Comparison of ENCODE assay signal across 10 mouse cellular contexts in the genomic region with DNA sequence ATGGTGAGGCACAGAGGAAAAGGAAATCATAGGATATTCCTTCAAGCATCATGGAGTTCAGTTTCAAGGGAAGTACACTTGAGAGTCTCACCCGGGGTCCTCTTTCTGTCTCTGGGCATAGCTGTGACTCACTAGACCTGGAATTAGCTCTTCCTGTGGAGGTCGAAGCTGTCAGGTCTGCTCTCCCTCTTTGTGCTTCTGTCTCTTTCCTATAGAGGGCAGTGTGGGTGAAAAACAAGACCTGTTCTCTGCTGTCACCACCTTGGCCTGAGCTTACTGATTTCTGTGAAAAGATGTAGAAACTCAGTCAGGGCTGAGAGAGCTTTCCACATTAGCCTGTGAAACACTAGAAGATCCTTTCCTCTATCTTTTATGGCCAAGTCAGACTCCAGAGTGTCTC. TPM values are rescaled to one million over a fixed set of nuclear protein-coding genes. Genes with fewer than 3 reads are reported as not detected.
DNase-seq lines count a peak whose midpoint lies in the region; ATAC-seq and TF ChIP-seq lines count a peak whose summit lies in the region.
"Had no signal": no experiment of that assay in that cellular context is flagged by ENCODE, and none has a peak within 500 bp of the region (broad histone marks: within the 10 kb centered on the region; RNA-seq: fewer than 3 reads in every experiment).

No protein-coding gene starts in this region.

- H3K9me3 ChIP-seq in hindbrain, postnatal 0 days (ENCODE audit: low read length): no peaks in the 10 kb centered on the region
- H3K9me3 ChIP-seq in hindbrain, embryonic 10.5 days: no peaks in the 10 kb centered on the region
- no peaks in the 10 kb centered on the region for H3K9me3 ChIP-seq in ES-E14 (ENCODE audit: control insufficient read depth, insufficient read depth, low read depth, low read length)
- no peaks in the 10 kb centered on the region for H3K9me3 ChIP-seq in intestine, postnatal 0 days (ENCODE audit: control insufficient read depth)
- H3K9me3 ChIP-seq: embryonic facial prominence, embryonic 13.5 days; liver, embryonic 15.5 days had no signal

- no peak overlapping the region for H3K4me3 ChIP-seq in hindbrain, postnatal 0 days (ENCODE audit: low read length)
- no peak overlapping the region for H3K4me3 ChIP-seq in hindbrain, embryonic 10.5 days
- no peak overlapping the region for H3K4me3 ChIP-seq in ES-E14 (ENCODE audit: insufficient read depth in 1 of 2, low read depth in 1 of 2, low read length in 2 of 2, poor library complexity in 1 of 2, severe bottlenecking in 1 of 2)
- no peak overlapping the region for H3K4me3 ChIP-seq in intestine, postnatal 0 days (ENCODE audit: low read depth, low read length)
- H3K4me3 ChIP-seq: embryonic facial prominence, embryonic 13.5 days; liver, embryonic 15.5 days had no signal

- TF ChIP-seq CTCF in hindbrain, postnatal 0 days (IDR thresholded peaks at IDR 0.05; ENCODE audit: low read depth): peak; percentile 63
- TF ChIP-seq CTCF in intestine, postnatal 0 days (IDR thresholded peaks at IDR 0.05; ENCODE audit: low read depth): peak; percentile 77

- in situ Hi-C loops in ES-E14 (cut with MboI; ENCODE audit: low sequenced_read_pairs in 2 of 2, unreplicated experiment in 2 of 2): loop anchor here in 1 of 2 experiments (10.0 kb wide), 1 partner anchor 180 kb away; no protein-coding TSS in a partner anchor

- WGBS in hindbrain, postnatal 0 days: 35% methylated on average over 2 of the region's 2 CpGs
- 43% methylated on average over 2 of the region's 2 CpGs for WGBS in hindbrain, embryonic 10.5 days
- 37% methylated on average over 2 of the region's 2 CpGs for WGBS in intestine, postnatal 0 days

- H3K27ac ChIP-seq in hindbrain, postnatal 0 days: no peak overlapping the region
- H3K27ac ChIP-seq in hindbrain, embryonic 10.5 days: no peak overlapping the region
- no peak overlapping the region for H3K27ac ChIP-seq in ES-E14 (ENCODE audit: insufficient read depth, low read depth, low read length, poor library complexity, severe bottlenecking)
- H3K27ac ChIP-seq in intestine, postnatal 0 days (ENCODE audit: low read depth, low read length): no peak overlapping the region
- H3K27ac ChIP-seq: embryonic facial prominence, embryonic 13.5 days; liver, embryonic 15.5 days had no signal

- H3K27me3 ChIP-seq in hindbrain, postnatal 0 days (ENCODE audit: insufficient read depth, low read length): no peaks in the 10 kb centered on the region
- no peaks in the 10 kb centered on the region for H3K27me3 ChIP-seq in hindbrain, embryonic 10.5 days (ENCODE audit: insufficient read depth, poor library complexity, severe bottlenecking)
- no peaks in the 10 kb centered on the region for H3K27me3 ChIP-seq in intestine, postnatal 0 days (replicated peaks; ENCODE audit: control insufficient read depth, insufficient read depth, low read length)
- H3K27me3 ChIP-seq: embryonic facial prominence, embryonic 13.5 days; liver, embryonic 15.5 days had no signal

- H3K36me3 ChIP-seq in hindbrain, postnatal 0 days (ENCODE audit: insufficient read depth, low read length): no peaks in the 10 kb centered on the region
- H3K36me3 ChIP-seq in hindbrain, embryonic 10.5 days: no peaks in the 10 kb centered on the region
- H3K36me3 ChIP-seq in ES-E14 (ENCODE audit: control insufficient read depth, insufficient read depth, low read length, poor library complexity, severe bottlenecking): peaks cover 2% of the 10 kb centered on the region; the same call in 1 of the 2 replicates
- H3K36me3 ChIP-seq in intestine, postnatal 0 days (ENCODE audit: control insufficient read depth, insufficient read depth): 0 out of 2 replicates have a peak, but pooled peaks cover 4% of the 10 kb centered on the region

- no peak overlapping the region for H3K9ac ChIP-seq in hindbrain, postnatal 0 days (replicated peaks; ENCODE audit: low read length)
- no peak overlapping the region for H3K9ac ChIP-seq in ES-E14 (ENCODE audit: insufficient read depth, low read depth, low read length, poor library complexity, severe bottlenecking)
- H3K9ac ChIP-seq in intestine, postnatal 0 days (ENCODE audit: low read depth, low read length): no peak overlapping the region
- H3K9ac ChIP-seq: embryonic facial prominence, embryonic 13.5 days; liver, embryonic 15.5 days had no signal

- H3K4me1 ChIP-seq in hindbrain, postnatal 0 days (ENCODE audit: insufficient read depth, low read length): 0 out of 2 replicates have a peak, but pooled peaks cover 6% of the 10 kb centered on the region
- H3K4me1 ChIP-seq in hindbrain, embryonic 10.5 days (replicated peaks): 0 out of 2 replicates have a peak, but pooled peaks cover 3% of the 10 kb centered on the region
- peaks cover 0 to 7% of the 10 kb centered on the region in 2 experiments; a peak in 2 of 4 replicates for H3K4me1 ChIP-seq in ES-E14 (ENCODE audit: control insufficient read depth in 2 of 2, insufficient read depth in 2 of 2, low read length in 2 of 2, poor library complexity in 1 of 2)
- H3K4me1 ChIP-seq in intestine, postnatal 0 days (replicated peaks; ENCODE audit: control insufficient read depth, insufficient read depth, low read length): no peaks in the 10 kb centered on the region; the same call in 1 of the 2 replicates
- H3K4me1 ChIP-seq: liver, embryonic 15.5 days had no signal

- peak; percentile 50 for DNase-seq in hindbrain, postnatal 0 days (ENCODE audit: low spot score)
- no peak for DNase-seq in hindbrain, embryonic 10.5 days (ENCODE audit: low spot score)
- peak; percentile 34 for DNase-seq in ES-E14 (ENCODE audit: low read depth, low spot score)
- peak; percentile 70 to 80 for DNase-seq in cerebellum, postnatal 10 days
- peak; percentile 36 to 38 for DNase-seq in natural killer cell, adult 2 months (ENCODE audit: low spot score in 2 of 2)
- no peak for DNase-seq in frontal cortex, postnatal 25 days (ENCODE audit: low spot score in 2 of 2)
- DNase-seq in testis, postnatal 10 days (ENCODE audit: low spot score): no peak

- no peak overlapping the region for H3K4me2 ChIP-seq in hindbrain, postnatal 0 days (ENCODE audit: low read depth, low read length)
- no peak overlapping the region for H3K4me2 ChIP-seq in intestine, postnatal 0 days (replicated peaks; ENCODE audit: low read depth)
- H3K4me2 ChIP-seq: embryonic facial prominence, embryonic 13.5 days; liver, embryonic 15.5 days had no signal

- ATAC-seq in hindbrain, postnatal 0 days: no peak
- ATAC-seq in intestine, postnatal 0 days: no peak

TF ChIP-seq in ES-E14, 5 proteins besides CTCF, POLR2A, EP300 and RAD21:
- TF ChIP-seq MAFK (IDR thresholded peaks at IDR 0.05; ENCODE audit: insufficient read depth, low read depth, low read length) (no peak), HCFC1 (IDR thresholded peaks at IDR 0.05; ENCODE audit: borderline replicate concordance, insufficient read depth, low read length) (no peak), CHD2 (IDR thresholded peaks at IDR 0.05; ENCODE audit: low read depth, low read length) (no peak), ZNF384 (IDR thresholded peaks at IDR 0.05; ENCODE audit: low read depth, low read length) (no peak), ZC3H11A (IDR thresholded peaks at IDR 0.05; ENCODE audit: borderline replicate concordance, low read depth, low read length) (no peak)
TF ChIP-seq in ES-E14: peak in this region for 0.

RNA-seq across cellular contexts. Expression of gene Apoa1, which starts 43.2 kb away (rescaled TPM):
- 1.6 TPM in 1 of 2 replicates, not detected in the other for total RNA-seq in hindbrain, postnatal 0 days (2014; rRNA removed)
- 3.4 and 4.5 TPM in 2 replicates for polyA plus RNA-seq in hindbrain, postnatal 0 days (2015; fragmentation: Nextera tagmentation; extraction: Ambion mirVana)
- 0.75 and 0.88 TPM in 2 replicates for polyA plus RNA-seq in hindbrain, embryonic 10.5 days (2016; fragmentation: Nextera tagmentation; extraction: Ambion mirVana)
- 0.45 and 0.63 TPM in 2 replicates for total RNA-seq in ES-E14 (2012; rRNA removed)
- polyA plus RNA-seq in intestine, postnatal 0 days (2015; fragmentation: Nextera tagmentation; extraction: Ambion mirVana): 28,401 and 28,927 TPM in 2 replicates

RNA-seq across cellular contexts. Expression of gene Apoc3, which starts 50.2 kb away (rescaled TPM):
- total RNA-seq in hindbrain, postnatal 0 days (2014; rRNA removed): not detected in 2 replicates
- polyA plus RNA-seq in hindbrain, postnatal 0 days (2015; fragmentation: Nextera tagmentation; extraction: Ambion mirVana): not detected in 2 replicates
- not detected in 2 replicates for polyA plus RNA-seq in hindbrain, embryonic 10.5 days (2016; fragmentation: Nextera tagmentation; extraction: Ambion mirVana)
- total RNA-seq in ES-E14 (2012; rRNA removed): not detected in 2 replicates
- 8,073 and 8,903 TPM in 2 replicates for polyA plus RNA-seq in intestine, postnatal 0 days (2015; fragmentation: Nextera tagmentation; extraction: Ambion mirVana)
- polyA plus RNA-seq: embryonic facial prominence, embryonic 13.5 days had no signal

RNA-seq across cellular contexts. Expression of gene Apoa4, which starts 55.3 kb away (rescaled TPM):
- total RNA-seq in hindbrain, postnatal 0 days (2014; rRNA removed): not detected in 2 replicates
- not detected in 2 replicates for polyA plus RNA-seq in hindbrain, postnatal 0 days (2015; fragmentation: Nextera tagmentation; extraction: Ambion mirVana)
- polyA plus RNA-seq in hindbrain, embryonic 10.5 days (2016; fragmentation: Nextera tagmentation; extraction: Ambion mirVana): not detected in 2 replicates
- total RNA-seq in ES-E14 (2012; rRNA removed): not detected in 2 replicates
- polyA plus RNA-seq in intestine, postnatal 0 days (2015; fragmentation: Nextera tagmentation; extraction: Ambion mirVana): 27,935 and 31,935 TPM in 2 replicates
- polyA plus RNA-seq: embryonic facial prominence, embryonic 13.5 days had no signal

Comparison
In these comparisons a context has a peak if more than half of its experiments do, and no peak if none do; other contexts are left out.
1. DNase-seq: peak in hindbrain, postnatal 0 days (single experiment), ES-E14 (single experiment), cerebellum, postnatal 10 days (2 of 2) and natural killer cell, adult 2 months (2 of 2); none in hindbrain, embryonic 10.5 days (single experiment), frontal cortex, postnatal 25 days (0 of 2) and testis, postnatal 10 days (single experiment).
2. RNA of gene Apoa1, which starts 43.2 kb away (polyA plus RNA-seq): 28,401 to 28,927 TPM in intestine, postnatal 0 days; 3.4 to 4.5 TPM in hindbrain, postnatal 0 days and 0.75 to 0.88 TPM in hindbrain, embryonic 10.5 days; every median in the first group is over 1,000 times any median in the second.
3. RNA of gene Apoc3, which starts 50.2 kb away (polyA plus RNA-seq): 8,073 to 8,903 TPM in intestine, postnatal 0 days; not detected in hindbrain, postnatal 0 days and not detected in hindbrain, embryonic 10.5 days; every median in the first group is over 1,000 times any median in the second.
4. RNA of gene Apoa4, which starts 55.3 kb away (polyA plus RNA-seq): 27,935 to 31,935 TPM in intestine, postnatal 0 days; not detected in hindbrain, postnatal 0 days and not detected in hindbrain, embryonic 10.5 days; every median in the first group is over 1,000 times any median in the second.